Mouse (Mus musculus) limb, embryonic 10.5 days (tissue): ENCODE data around the gene Mrps17. TPM values are rescaled to one million over a fixed set of nuclear protein-coding genes. Genes with fewer than 3 reads are reported as not detected.

Experiments used
- DNase-seq: peaks from one replicate; pipeline ENCODE4 v3.0.0-alpha.2; 2017; ENCODE audit warnings: low spot score
- H3K27ac ChIP-seq: fragments of 300-500 bp; sonication (generic); 2 replicates; pipeline ENCODE4 v1.5.1; 2016; ENCODE audit warnings: mild to moderate bottlenecking
- H3K27me3 ChIP-seq: fragments of 300-500 bp; sonication (generic); 2 replicates; pipeline ENCODE4 v1.6.1; 2016; ENCODE audit warnings: low read depth, mild to moderate bottlenecking; ENCODE audit not compliant: poor library complexity, severe bottlenecking
- H3K36me3 ChIP-seq: fragments of 300-500 bp; sonication (generic); 2 replicates; pipeline ENCODE4 v1.6.1; 2016; ENCODE audit warnings: mild to moderate bottlenecking, moderate library complexity
- H3K4me1 ChIP-seq: fragments of 300-500 bp; sonication (generic); 2 replicates; pipeline ENCODE4 v1.6.1; 2016
- H3K4me3 ChIP-seq: fragments of 300-500 bp; sonication (generic); 2 replicates; pipeline ENCODE4 v1.5.1; 2016; ENCODE audit warnings: mild to moderate bottlenecking, moderate library complexity
- H3K9me3 ChIP-seq: fragments of 300-500 bp; sonication (generic); replicated peaks from 2 replicates; pipeline ENCODE4 v1.6.1; 2016; ENCODE audit warnings: mild to moderate bottlenecking
- WGBS: fragments of 180-500 bp; shearing (Covaris S2); methylation state at CpG from one replicate; pipeline ENCODE4 v1.1.7; 2016; 5-methylcytosine and 5-hydroxymethylcytosine counted together
- polyA plus RNA-seq: library from polyadenylated mRNA; unstranded; fragments of >200 nt; fragmentation: Nextera tagmentation; extraction: Ambion mirVana; gene quantifications from 2 replicates; pipeline ENCODE4 v1.2.1, GENCODE M21; 2016

Gene Mrps17
- polyA plus RNA-seq, 1 experiment from 2014 or later: 187 TPM

- DNase-seq: no peak
- WGBS: 83% methylated on average over 3 of the region's 3 CpGs
- H3K4me3 ChIP-seq: no peak overlapping the region
- H3K9me3 ChIP-seq: no peaks in the 10 kb centered on the region
- H3K4me1 ChIP-seq: peaks cover 8% of the 10 kb centered on the region
- H3K27me3 ChIP-seq: no peaks in the 10 kb centered on the region
- H3K27ac ChIP-seq: no peak overlapping the region
- peaks cover 45% of the 10 kb centered on the region for H3K36me3 ChIP-seq
Observed at GRCm38 (mm10) chr5:129720176-129720575, 4.9 kb downstream of the Mrps17 start.

GRCm38 (mm10) chr5:129724268-129724667, 9.0 kb downstream of the Mrps17 start:
- peak overlapping the region; percentile 99 for H3K27ac ChIP-seq
- peaks cover 13% of the 10 kb centered on the region for H3K4me1 ChIP-seq
- no peaks in the 10 kb centered on the region for H3K9me3 ChIP-seq
- WGBS: 54% methylated on average over 4 of the region's 4 CpGs
- peaks cover 16% of the 10 kb centered on the region for H3K36me3 ChIP-seq
- H3K4me3 ChIP-seq: peak overlapping the region; percentile 96
- no peaks in the 10 kb centered on the region for H3K27me3 ChIP-seq
- DNase-seq: no peak

- Histone ChIP-seq H3K27ac (peak within 1 kb of the TSS; percentile 99), H3K36me3 (peaks cover 8% of the 10 kb centered on the region), H3K9me3 (no peaks in the 10 kb centered on the region), H3K4me1 (peaks cover 20% of the 10 kb centered on the region), H3K27me3 (no peaks in the 10 kb centered on the region), H3K4me3 (peak within 1 kb of the TSS; percentile 96)
- under 1% methylated on average over 93 of the region's 93 CpGs for WGBS
- DNase-seq: peak; percentile 98
Observed at GRCm38 (mm10) chr5:129724834-129725773, 9.8 kb downstream of the Mrps17 start, which contains the start of gene Nipsnap2. Nipsnap2 (plus strand) TSS chr5:129725063.

GRCm38 (mm10) chr5:129725774-129726392, 10.6 kb downstream of the Mrps17 start:
- DNase-seq: peak; percentile 38
- Histone ChIP-seq H3K4me1 (peaks cover 26% of the 10 kb centered on the region), H3K36me3 (peaks cover under 1% of the 10 kb centered on the region; the same call in 1 of the 2 replicates), H3K4me3 (peak overlapping the region; percentile 96), H3K9me3 (no peaks in the 10 kb centered on the region), H3K27ac (peak overlapping the region; percentile 99), H3K27me3 (no peaks in the 10 kb centered on the region)
- WGBS: 25% methylated on average over 7 of the region's 7 CpGs

- Histone ChIP-seq H3K27ac (no peak overlapping the region), H3K4me1 (peaks cover 32% of the 10 kb centered on the region), H3K36me3 (no peaks in the 10 kb centered on the region), H3K27me3 (no peaks in the 10 kb centered on the region), H3K4me3 (no peak overlapping the region), H3K9me3 (no peaks in the 10 kb centered on the region)
- 79% methylated on average over 3 of the region's 3 CpGs for WGBS
- DNase-seq: no peak
Observed at GRCm38 (mm10) chr5:129726784-129727183, 11.5 kb downstream of the Mrps17 start.

- H3K4me1 ChIP-seq: peaks cover 32% of the 10 kb centered on the region
- H3K27me3 ChIP-seq: no peaks in the 10 kb centered on the region
- H3K36me3 ChIP-seq: 0 out of 2 replicates have a peak, but pooled peaks cover 1% of the 10 kb centered on the region
- H3K4me3 ChIP-seq: no peak overlapping the region
- H3K9me3 ChIP-seq: no peaks in the 10 kb centered on the region
- 69% methylated on average over 11 of the region's 11 CpGs for WGBS
- no peak for DNase-seq
- no peak overlapping the region for H3K27ac ChIP-seq
Observed at GRCm38 (mm10) chr5:129729286-129729685, 14.0 kb downstream of the Mrps17 start.

GRCm38 (mm10) chr5:129730344-129730743, 15.0 kb downstream of the Mrps17 start:
- DNase-seq: no peak
- Histone ChIP-seq H3K27ac (no peak overlapping the region), H3K4me3 (no peak overlapping the region), H3K27me3 (no peaks in the 10 kb centered on the region), H3K9me3 (no peaks in the 10 kb centered on the region), H3K36me3 (peaks cover 6% of the 10 kb centered on the region; the same call in 1 of the 2 replicates), H3K4me1 (peaks cover 32% of the 10 kb centered on the region)
- WGBS: 83% methylated on average over 11 of the region's 11 CpGs

GRCm38 (mm10) chr5:129731021-129731420, 15.7 kb downstream of the Mrps17 start:
- Histone ChIP-seq H3K4me1 (peaks cover 32% of the 10 kb centered on the region), H3K27ac (no peak overlapping the region)
- WGBS: 74% methylated on average over 5 of the region's 5 CpGs

GRCm38 (mm10) chr5:129740976-129741375, 25.7 kb downstream of the Mrps17 start:
- H3K9me3 ChIP-seq: no peaks in the 10 kb centered on the region
- no peak overlapping the region for H3K27ac ChIP-seq
- H3K27me3 ChIP-seq: no peaks in the 10 kb centered on the region
- WGBS: 86% methylated on average over 1 of the region's 1 CpGs
- peaks cover 42% of the 10 kb centered on the region for H3K36me3 ChIP-seq
- no peak for DNase-seq
- H3K4me1 ChIP-seq: no peaks in the 10 kb centered on the region
- H3K4me3 ChIP-seq: no peak overlapping the region

More at GRCm38 (mm10) chr5:129731021-129731420, 15.7 kb downstream of the Mrps17 start:
- DNase-seq: no peak
- Histone ChIP-seq H3K36me3 (peaks cover 8% of the 10 kb centered on the region; the same call in 1 of the 2 replicates), H3K27me3 (no peaks in the 10 kb centered on the region), H3K4me3 (no peak overlapping the region), H3K9me3 (no peaks in the 10 kb centered on the region)

GRCm38 (mm10) chr5:129742903-129743488, 27.7 kb downstream of the Mrps17 start:
- H3K4me1 ChIP-seq: no peaks in the 10 kb centered on the region
- H3K27me3 ChIP-seq: no peaks in the 10 kb centered on the region
- H3K27ac ChIP-seq: no peak overlapping the region
- WGBS: 83% methylated on average over 7 of the region's 7 CpGs
- no peaks in the 10 kb centered on the region for H3K9me3 ChIP-seq
- no peak overlapping the region for H3K4me3 ChIP-seq
- H3K36me3 ChIP-seq: peaks cover 57% of the 10 kb centered on the region
- no peak for DNase-seq

- Histone ChIP-seq H3K27me3 (no peaks in the 10 kb centered on the region), H3K4me1 (no peaks in the 10 kb centered on the region), H3K27ac (no peak overlapping the region), H3K9me3 (no peaks in the 10 kb centered on the region), H3K4me3 (no peak overlapping the region), H3K36me3 (peaks cover 63% of the 10 kb centered on the region)
- no peak for DNase-seq
- WGBS: 66% methylated on average over 6 of the region's 6 CpGs
Observed at GRCm38 (mm10) chr5:129744050-129744449, 28.8 kb downstream of the Mrps17 start.

GRCm38 (mm10) chr5:129756886-129757285, 41.6 kb downstream of the Mrps17 start:
- Histone ChIP-seq H3K27me3 (no peaks in the 10 kb centered on the region), H3K36me3 (peaks cover 28% of the 10 kb centered on the region), H3K27ac (no peak overlapping the region), H3K4me1 (peaks cover under 1% of the 10 kb centered on the region; the same call in 1 of the 2 replicates), H3K4me3 (no peak overlapping the region), H3K9me3 (no peaks in the 10 kb centered on the region)
- WGBS: 94% methylated on average over 20 of the region's 20 CpGs
- DNase-seq: no peak
